Mouse (Mus musculus): ENCODE results near the gene Dcun1d3.

The Dcun1d3 gene

GRCm38 (mm10) chr7:119872204-119872603 is 23.9 kb downstream of the Dcun1d3 start:
- no peak for DNase-seq

- DNase-seq, result no peak
These were observed 30.0 kb downstream of the Dcun1d3 start for GRCm38 (mm10) chr7:119866136-119866535.

GRCm38 (mm10) chr7:119864500-119864899 is 31.6 kb downstream of the Dcun1d3 start:
- DNase-seq, result no peak

- DNase-seq, result no peak
These were observed 33.9 kb downstream of the Dcun1d3 start for GRCm38 (mm10) chr7:119862167-119862566.

GRCm38 (mm10) chr7:119861335-119862091 is 34.6 kb downstream of the Dcun1d3 start:
- peak; percentile 66 to 80 for DNase-seq

- DNase-seq, result no peak
These were observed 35.1 kb downstream of the Dcun1d3 start for GRCm38 (mm10) chr7:119860971-119861334.

GRCm38 (mm10) chr7:119860554-119860953 is 35.5 kb downstream of the Dcun1d3 start:
- no peak for DNase-seq

GRCm38 (mm10) chr7:119860116-119860515 is 36.0 kb downstream of the Dcun1d3 start:
- DNase-seq, result no peak

- DNase-seq, result peak; percentile 28 to 30
These were observed 36.6 kb downstream of the Dcun1d3 start for GRCm38 (mm10) chr7:119859476-119859875.

- DNase-seq, result no peak
These were observed 41.1 kb downstream of the Dcun1d3 start for GRCm38 (mm10) chr7:119855031-119855430.

- DNase-seq, result no peak
These were observed 41.7 kb downstream of the Dcun1d3 start for GRCm38 (mm10) chr7:119854362-119854761.

- no peak for DNase-seq
These were observed 42.9 kb downstream of the Dcun1d3 start for GRCm38 (mm10) chr7:119853186-119853585.

GRCm38 (mm10) chr7:119852494-119852893 is 43.6 kb downstream of the Dcun1d3 start:
- DNase-seq, result no peak

GRCm38 (mm10) chr7:119850737-119851136 is 45.4 kb downstream of the Dcun1d3 start:
- peak; percentile 6 to 25 for DNase-seq

- DNase-seq, result peak; percentile 83 to 85
These were observed 47.0 kb downstream of the Dcun1d3 start for GRCm38 (mm10) chr7:119849096-119849495.

- no peak for DNase-seq
These were observed 48.7 kb downstream of the Dcun1d3 start for GRCm38 (mm10) chr7:119847396-119847795.

GRCm38 (mm10) chr7:119845541-119845940 is 50.6 kb downstream of the Dcun1d3 start:
- DNase-seq, result no peak

GRCm38 (mm10) chr7:119841820-119842449 is 54.2 kb downstream of the Dcun1d3 start:
- no peak for DNase-seq

GRCm38 (mm10) chr7:119835996-119836777 is 59.9 kb downstream of the Dcun1d3 start:
- DNase-seq, result no peak

- no peak for DNase-seq
These were observed 60.7 kb downstream of the Dcun1d3 start for GRCm38 (mm10) chr7:119835371-119835770.

- DNase-seq, result no peak
These were observed 87.4 kb downstream of the Dcun1d3 start for GRCm38 (mm10) chr7:119808723-119809122.

GRCm38 (mm10) chr7:119807396-119807795 is 88.7 kb downstream of the Dcun1d3 start:
- DNase-seq, result no peak

All from kidney, postnatal 4 days (tissue).